Mouse (Mus musculus) thymus, postnatal 0 days (tissue): ENCODE data around the gene Olfr1062. TPM values are rescaled to one million over a fixed set of nuclear protein-coding genes. Genes with fewer than 3 reads are reported as not detected.
"Not testable (repeated sequence)": the region's sequence is repeated elsewhere in the genome, so short reads cannot be mapped to it uniquely, and the experiment has no call there.

Experiments used
- DNase-seq: peaks from one replicate; pipeline ENCODE4 v3.0.0-alpha.2; 2015; ENCODE audit warnings: low spot score
- polyA plus RNA-seq: library from polyadenylated mRNA; unstranded; fragments of >200 nt; fragmentation: Nextera tagmentation; extraction: Ambion mirVana; gene quantifications from 2 replicates; pipeline ENCODE4 v1.2.1, GENCODE M21; 2015

Olfr1062 gene
- polyA plus RNA-seq, result 0.06 and 0.07 TPM in 2 replicates

- not testable (repeated sequence) for DNase-seq
Measured at GRCm38 (mm10) chr2:86426649-86427048, at the start of gene Olfr1062. Gene Olfr1062 (minus strand): TSS chr2:86426749.

- DNase-seq, result peak; percentile 61
Measured at GRCm38 (mm10) chr2:86464442-86465109, 38.0 kb upstream of the Olfr1062 start.

GRCm38 (mm10) chr2:86460434-86460833 is 33.9 kb upstream of the Olfr1062 start:
- DNase-seq, result no peak

- DNase-seq, result no peak
Measured at GRCm38 (mm10) chr2:86456169-86456568, 29.6 kb upstream of the Olfr1062 start, which contains the start of gene Olfr1066. Gene Olfr1066 (minus strand): TSS chr2:86456269.

GRCm38 (mm10) chr2:86450491-86450890 is 23.9 kb upstream of the Olfr1062 start, which contains the start of gene Olfr1065:
Gene Olfr1065 (minus strand): TSS chr2:86450591.
- not testable (repeated sequence) for DNase-seq

GRCm38 (mm10) chr2:86442101-86442500 is 15.6 kb upstream of the Olfr1062 start:
- not testable (repeated sequence) for DNase-seq

GRCm38 (mm10) chr2:86428511-86428910 is 2.0 kb upstream of the Olfr1062 start:
- DNase-seq, result peak; percentile 55

GRCm38 (mm10) chr2:86413950-86414349 is 12.6 kb downstream of the Olfr1062 start, which contains the start of gene Olfr1061:
Gene Olfr1061 (minus strand): TSS chr2:86414050.
- DNase-seq, result no peak

GRCm38 (mm10) chr2:86395114-86395513 is 31.4 kb downstream of the Olfr1062 start:
- DNase-seq, result no peak

- DNase-seq, result not testable (repeated sequence)
Measured at GRCm38 (mm10) chr2:86388461-86388860, 38.1 kb downstream of the Olfr1062 start, which contains the start of gene Olfr1058. Gene Olfr1058 (minus strand): TSS chr2:86388561.

GRCm38 (mm10) chr2:86378293-86378692 is 48.3 kb downstream of the Olfr1062 start, which contains the start of gene Olfr1057:
Gene Olfr1057 (minus strand): TSS chr2:86378393.
- DNase-seq, result no peak

Other genes starting within 250 kb of the Olfr1062 start
- gene Olfr1044, start 248.9 kb downstream of the Olfr1062 start, polyA plus RNA-seq, result not detected in 2 replicates
- gene Olfr52, start 241.1 kb downstream of the Olfr1062 start, polyA plus RNA-seq, result not detected in 2 replicates
- gene Olfr1045, start 223.7 kb downstream of the Olfr1062 start, polyA plus RNA-seq, result not detected in 2 replicates
- not detected in 2 replicates for gene Olfr1046, start 207.4 kb downstream of the Olfr1062 start, polyA plus RNA-seq
- not detected in 2 replicates for gene Olfr1047, start 195.3 kb downstream of the Olfr1062 start, polyA plus RNA-seq
- not detected in 2 replicates for gene Olfr1048, start 186.5 kb downstream of the Olfr1062 start, polyA plus RNA-seq
- not detected in 2 replicates for gene Olfr1049, start 168.4 kb downstream of the Olfr1062 start, polyA plus RNA-seq
- not detected in 2 replicates for gene Olfr1051, start 147.7 kb downstream of the Olfr1062 start, polyA plus RNA-seq
- not detected in 2 replicates for gene Olfr1052, start 134.3 kb downstream of the Olfr1062 start, polyA plus RNA-seq
- gene Olfr1053, start 111.5 kb downstream of the Olfr1062 start, polyA plus RNA-seq, result not detected in 2 replicates
- gene Olfr1054, start 91.3 kb downstream of the Olfr1062 start, polyA plus RNA-seq, result not detected in 2 replicates
- gene Olfr1055, start 76.5 kb downstream of the Olfr1062 start, polyA plus RNA-seq, result not detected in 2 replicates
- not detected in 2 replicates for gene Olfr1056, start 64.3 kb downstream of the Olfr1062 start, polyA plus RNA-seq
- not detected in 2 replicates for gene Olfr1057, start 48.4 kb downstream of the Olfr1062 start, polyA plus RNA-seq
- 0.08 TPM in 1 of 2 replicates, not detected in the other for gene Olfr1058, start 38.2 kb downstream of the Olfr1062 start, polyA plus RNA-seq
- not detected in 2 replicates for gene Olfr1061, start 12.7 kb downstream of the Olfr1062 start, polyA plus RNA-seq
- gene Olfr1065, start 23.8 kb upstream of the Olfr1062 start, polyA plus RNA-seq, result not detected in 2 replicates
- gene Olfr1066, start 29.5 kb upstream of the Olfr1062 start, polyA plus RNA-seq, result not detected in 2 replicates
- not detected in 2 replicates for gene Olfr228, start 60.6 kb upstream of the Olfr1062 start, polyA plus RNA-seq
- gene Olfr1076, start 81.7 kb upstream of the Olfr1062 start, polyA plus RNA-seq, result not detected in 2 replicates
- not detected in 2 replicates for gene Olfr1079, start 115.7 kb upstream of the Olfr1062 start, polyA plus RNA-seq
- gene Olfr1080, start 131.5 kb upstream of the Olfr1062 start, polyA plus RNA-seq, result not detected in 2 replicates
- gene Olfr1082, start 172.2 kb upstream of the Olfr1062 start, polyA plus RNA-seq, result not detected in 2 replicates
- gene Olfr1084, start 213.0 kb upstream of the Olfr1062 start, polyA plus RNA-seq, result not detected in 2 replicates
- not detected in 2 replicates for gene Olfr1085, start 235.3 kb upstream of the Olfr1062 start, polyA plus RNA-seq